Mouse (Mus musculus) frontal cortex, adult 2 months (tissue): ENCODE measurements around the gene Tcea3. TPM values are rescaled to one million over a fixed set of nuclear protein-coding genes. Genes with fewer than 3 reads are reported as not detected.

Experiments used
- DNase-seq, 2 experiments: peaks; one replicate each; pipeline ENCODE4 v3.0.0; 2022; ENCODE audit warnings: low spot score in 1 of 2; ENCODE audit errors: extremely low spot score in 1 of 2
- polyA plus RNA-seq: library from polyadenylated mRNA; depleted of rRNA; stranded (reverse); fragments of >200 nt; gene quantifications from 2 replicates; pipeline ENCODE4 v1.2.3, GENCODE M21; 2012

The Tcea3 gene
- polyA plus RNA-seq, 1 experiment = 0.86 TPM

DNA sequence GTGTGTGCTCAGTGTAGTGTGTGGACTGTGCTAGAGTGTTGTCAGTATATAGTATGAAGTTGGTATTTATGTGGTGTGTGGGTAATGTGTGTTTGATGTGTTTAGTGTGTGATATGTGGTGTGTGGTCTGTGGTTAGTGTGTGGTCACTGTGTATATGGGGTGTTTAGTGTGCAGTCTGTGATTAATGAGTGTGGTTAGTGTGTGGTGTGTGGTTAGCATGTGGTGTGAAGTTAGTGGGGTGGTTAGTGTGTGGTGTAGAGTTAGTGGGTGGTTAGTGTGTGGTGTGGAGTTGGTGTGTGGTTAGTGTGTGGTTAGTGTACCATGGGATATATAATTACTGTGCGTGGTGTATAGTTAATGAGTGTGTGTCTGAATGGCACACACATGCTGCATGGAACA is 21.4 kb downstream of the Tcea3 start:
- no peak for DNase-seq

DNA sequence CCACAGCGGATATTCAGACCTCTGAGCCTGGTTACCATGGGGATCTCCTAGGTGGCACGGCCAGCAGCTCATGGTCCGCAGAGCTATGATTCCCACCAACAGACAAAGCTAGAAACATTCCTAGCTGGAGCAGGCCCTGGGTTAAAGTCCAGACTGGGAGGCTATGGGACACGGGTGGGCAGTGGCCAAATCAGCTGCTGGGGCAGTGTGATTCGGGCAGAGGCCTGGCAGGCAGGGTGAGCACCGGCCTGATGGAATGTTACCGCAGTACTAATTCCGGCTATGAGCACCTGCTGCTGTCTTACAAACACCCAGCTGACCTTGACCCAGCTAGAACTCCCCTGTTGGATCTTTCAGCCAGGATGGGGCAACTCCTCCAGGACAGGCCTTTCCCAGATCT is 23.1 kb downstream of the Tcea3 start:
- DNase-seq = no peak

DNA sequence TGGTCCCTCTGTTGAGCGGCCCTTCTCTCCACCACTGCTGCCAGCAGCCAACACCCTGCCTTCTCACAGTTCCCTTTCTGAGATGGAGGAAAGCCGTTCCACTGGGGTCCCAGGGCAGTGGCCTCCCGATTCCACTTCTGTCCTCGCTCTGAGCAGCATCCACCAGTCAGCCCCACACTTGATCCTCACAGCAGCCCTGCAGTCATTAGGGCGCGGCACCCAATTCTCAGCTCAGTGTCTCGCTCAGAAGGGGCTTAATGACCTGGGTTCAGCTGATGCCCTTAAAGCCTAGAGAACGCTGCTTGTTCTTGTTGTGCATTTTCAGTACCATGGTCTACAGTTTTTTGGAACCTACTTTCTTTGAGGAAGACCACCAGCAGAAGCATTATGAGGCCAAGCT is 33.6 kb downstream of the Tcea3 start:
- no peak for DNase-seq

GRCm38 (mm10) chr4:136281611-136282010 is 34.1 kb downstream of the Tcea3 start:
- peak; percentile 69 to 79 for DNase-seq

DNA sequence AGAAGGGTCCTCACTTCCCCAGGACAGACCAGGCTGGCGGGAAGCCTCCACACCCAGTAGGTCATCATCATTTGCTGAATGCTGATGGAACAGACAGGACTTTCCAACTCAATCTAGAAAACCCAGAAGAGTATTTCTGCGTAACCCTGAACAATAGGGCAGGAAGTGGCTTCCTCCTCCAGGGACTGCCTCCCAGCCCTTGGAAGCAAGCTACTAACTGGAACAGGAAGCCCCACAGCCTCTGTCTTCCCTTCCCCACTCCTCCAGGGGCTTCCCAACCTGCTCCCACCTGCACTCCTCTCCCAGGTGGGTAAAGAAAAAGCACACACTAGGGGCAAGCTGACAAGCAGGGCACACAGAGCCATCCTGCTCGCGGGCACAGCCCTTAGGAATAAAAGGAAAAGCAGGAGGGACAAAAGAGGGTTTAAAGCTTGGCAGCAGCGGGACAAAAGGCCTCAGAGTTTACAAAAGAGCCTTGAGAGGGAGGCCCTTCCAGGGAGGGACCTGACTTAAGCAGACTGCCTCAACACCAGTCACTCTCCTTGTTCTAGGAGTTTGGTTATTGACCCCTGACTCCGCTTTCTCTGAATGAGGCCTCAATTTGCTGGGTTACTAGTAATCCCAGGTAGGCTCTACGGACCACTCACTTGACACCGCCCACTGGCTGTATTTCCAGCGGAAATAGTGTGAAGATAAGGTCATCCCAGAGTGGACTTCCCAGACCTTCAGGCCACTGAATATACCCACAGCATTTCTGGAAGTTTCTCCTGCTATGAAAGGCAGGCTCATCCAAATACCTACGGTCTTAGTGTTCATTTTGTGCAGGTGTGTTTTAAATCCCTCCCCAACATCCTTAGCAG is 35.3 kb downstream of the Tcea3 start:
- DNase-seq = no peak

GRCm38 (mm10) chr4:136283783-136284182 is 36.3 kb downstream of the Tcea3 start:
- DNase-seq = peak in 1 of 2 experiments; percentile 19

GRCm38 (mm10) chr4:136284455-136284854 is 36.9 kb downstream of the Tcea3 start, which contains the start of gene Zfp46:
Gene Zfp46, plus strand, starts transcription at chr4:136284683.
- peak; percentile 84 to 95 for DNase-seq

DNA sequence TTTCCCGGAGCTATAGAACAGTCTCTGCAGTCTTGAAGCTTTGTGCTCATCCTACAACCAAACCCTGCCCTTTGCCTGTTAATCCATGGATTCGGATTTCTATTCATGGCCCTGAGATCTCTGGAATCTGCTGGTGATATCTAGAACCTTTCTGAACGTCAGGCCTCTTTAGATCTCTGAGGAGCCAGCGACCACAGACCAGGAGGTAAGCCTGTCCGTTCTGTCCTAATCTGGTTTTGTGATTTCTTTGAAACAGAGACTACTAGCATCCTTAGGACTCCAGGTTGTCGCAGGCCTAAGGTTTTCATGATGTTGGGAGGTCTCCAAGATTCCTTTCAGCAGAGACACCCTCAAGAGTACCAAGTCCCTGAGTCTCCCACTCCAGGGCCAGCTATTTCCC is 37.4 kb downstream of the Tcea3 start:
- no peak for DNase-seq

GRCm38 (mm10) chr4:136285348-136285810 is 37.9 kb downstream of the Tcea3 start:
- peak; percentile 96 for DNase-seq

DNA sequence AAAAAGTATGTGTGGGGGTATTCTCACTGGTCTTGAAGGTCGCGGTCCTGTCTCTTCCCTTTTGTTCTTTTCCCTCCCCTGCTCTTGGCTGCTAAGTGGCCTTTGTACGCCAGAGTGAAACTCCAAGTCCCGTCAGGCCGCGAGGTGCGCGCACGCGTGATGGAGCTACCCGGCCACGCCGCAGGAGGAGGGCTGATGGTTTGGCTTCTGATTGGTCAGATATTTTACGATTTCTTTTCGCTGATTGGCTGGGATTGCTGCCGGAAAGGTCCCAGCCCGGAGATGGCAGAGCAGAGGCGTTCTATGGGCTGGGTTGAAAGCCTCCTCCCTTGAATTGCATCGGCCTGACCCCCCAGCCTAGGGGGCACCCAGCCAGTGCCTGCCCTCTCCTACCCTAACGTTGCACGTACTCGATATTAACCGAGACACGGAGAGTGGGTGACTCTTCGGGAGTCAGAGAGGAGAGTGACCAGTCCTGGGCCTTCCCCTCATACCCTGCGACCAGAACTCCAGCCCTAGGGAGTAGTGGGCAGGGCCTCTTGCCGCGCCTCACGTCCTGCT is 38.4 kb downstream of the Tcea3 start:
- DNase-seq = peak; percentile 95 to 99

- DNase-seq = no peak
Measured at GRCm38 (mm10) chr4:136289918-136290780, 42.6 kb downstream of the Tcea3 start.

- no peak for DNase-seq
Measured at GRCm38 (mm10) chr4:136290781-136291595, 43.5 kb downstream of the Tcea3 start.

DNA sequence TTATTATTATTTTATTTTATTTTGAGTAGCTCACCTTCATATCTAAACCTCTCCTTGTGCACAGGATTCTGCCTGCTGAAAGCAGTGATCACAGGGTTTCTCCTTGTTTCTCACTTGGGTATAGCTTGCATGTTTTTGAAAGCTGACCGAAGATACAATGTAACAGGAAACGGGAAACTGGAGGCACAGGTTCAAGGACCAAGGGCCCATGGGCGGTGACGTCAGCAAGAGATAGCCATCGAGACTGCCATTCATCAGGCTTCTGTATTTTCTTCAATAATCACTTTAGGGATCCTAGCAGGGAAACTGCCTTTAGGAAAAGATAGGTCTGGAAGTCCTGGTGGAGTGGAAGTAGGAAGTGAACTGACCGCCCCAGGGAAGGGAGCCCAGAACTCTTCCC is 44.2 kb downstream of the Tcea3 start:
- DNase-seq = no peak

DNA sequence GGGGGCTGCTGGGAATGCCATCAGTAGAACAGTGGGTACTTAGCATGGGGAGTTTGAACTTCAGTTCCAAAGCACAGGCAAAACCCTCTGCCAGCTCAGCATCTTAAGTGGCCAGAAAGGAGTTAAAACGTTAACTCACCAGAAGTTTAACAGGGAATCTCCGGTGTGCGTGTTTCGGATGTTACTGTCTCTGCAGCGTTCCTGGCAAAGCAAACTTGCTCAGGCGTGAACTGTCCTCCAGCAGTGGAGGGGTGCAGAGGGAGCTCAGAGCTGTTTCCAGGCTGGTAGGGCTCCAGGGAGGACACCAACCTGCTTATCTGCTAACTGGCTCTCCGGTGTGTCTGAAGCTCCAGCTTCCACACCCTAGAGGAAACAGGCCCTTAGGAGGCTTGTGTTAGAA is 48.4 kb downstream of the Tcea3 start:
- no peak for DNase-seq

- DNase-seq = no peak
Measured at GRCm38 (mm10) chr4:136302462-136302861, 54.9 kb downstream of the Tcea3 start.

DNA sequence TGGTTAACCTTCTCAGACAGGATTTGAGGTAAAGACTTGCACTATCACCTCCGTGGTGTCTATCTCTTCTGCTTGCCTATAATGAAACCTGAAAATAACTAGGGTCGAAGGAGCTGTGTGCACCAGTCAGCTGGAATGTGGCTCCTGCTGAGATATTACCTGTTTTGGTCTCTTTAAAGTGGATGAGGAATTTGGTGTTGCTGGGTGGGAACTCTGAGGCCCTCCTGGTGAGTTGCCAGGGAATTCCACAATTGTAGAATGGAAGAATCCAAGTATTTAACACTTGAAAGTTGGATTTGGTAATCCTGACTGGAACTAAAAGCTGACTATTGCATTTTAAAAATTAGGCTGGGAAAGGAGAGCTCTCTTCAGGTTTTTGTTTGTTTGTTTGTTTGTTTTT is 56.7 kb downstream of the Tcea3 start:
- DNase-seq = no peak

GRCm38 (mm10) chr4:136308355-136308754 is 60.8 kb downstream of the Tcea3 start:
- no peak for DNase-seq

- peak in 1 of 2 experiments; percentile 15 for DNase-seq
Measured at GRCm38 (mm10) chr4:136309780-136310179, 62.3 kb downstream of the Tcea3 start.

GRCm38 (mm10) chr4:136310229-136311041 is 62.9 kb downstream of the Tcea3 start, which contains the start of gene Hnrnpr:
Gene Hnrnpr, plus strand, starts transcription at chr4:136310942.
- DNase-seq = peak; percentile 95 to 99
